Mouse (Mus musculus): ENCODE results near the gene Igsf21. TPM values are rescaled to one million over a fixed set of nuclear protein-coding genes. Genes with fewer than 3 reads are reported as not detected.

Igsf21 gene
- polyA plus RNA-seq, 1 experiment from 2014 or later: 0.11 TPM

- no peak overlapping the region for H3K27ac ChIP-seq
- H3K4me1 ChIP-seq: peaks cover 8% of the 10 kb centered on the region
- no peak for DNase-seq (ENCODE audit: low spot score)
- 63% methylated on average over 8 of the region's 8 CpGs for WGBS
- peaks cover 3% of the 10 kb centered on the region; the same call in 1 of the 2 replicates for H3K27me3 ChIP-seq (ENCODE audit: low read depth, poor library complexity, severe bottlenecking)
- no peak overlapping the region for H3K4me3 ChIP-seq
- H3K9me3 ChIP-seq (replicated peaks): no peaks in the 10 kb centered on the region
- no peaks in the 10 kb centered on the region for H3K36me3 ChIP-seq
Measured at GRCm38 (mm10) chr4:139995659-139996058, 250.9 kb downstream of the Igsf21 start.

GRCm38 (mm10) chr4:139993111-139993755 lies 253.4 kb downstream of the Igsf21 start:
- no peaks in the 10 kb centered on the region for H3K9me3 ChIP-seq (replicated peaks)
- no peaks in the 10 kb centered on the region for H3K36me3 ChIP-seq
- peaks cover 8% of the 10 kb centered on the region for H3K4me1 ChIP-seq
- no peaks in the 10 kb centered on the region for H3K27me3 ChIP-seq (ENCODE audit: low read depth, poor library complexity, severe bottlenecking)
- H3K27ac ChIP-seq: 0 out of 2 replicates have a peak overlapping the region, but pooled peaks have one; percentile 36
- 14% methylated on average over 16 of the region's 16 CpGs for WGBS
- H3K4me3 ChIP-seq: peak overlapping the region; percentile 21
- DNase-seq (ENCODE audit: low spot score): no peak

DNA sequence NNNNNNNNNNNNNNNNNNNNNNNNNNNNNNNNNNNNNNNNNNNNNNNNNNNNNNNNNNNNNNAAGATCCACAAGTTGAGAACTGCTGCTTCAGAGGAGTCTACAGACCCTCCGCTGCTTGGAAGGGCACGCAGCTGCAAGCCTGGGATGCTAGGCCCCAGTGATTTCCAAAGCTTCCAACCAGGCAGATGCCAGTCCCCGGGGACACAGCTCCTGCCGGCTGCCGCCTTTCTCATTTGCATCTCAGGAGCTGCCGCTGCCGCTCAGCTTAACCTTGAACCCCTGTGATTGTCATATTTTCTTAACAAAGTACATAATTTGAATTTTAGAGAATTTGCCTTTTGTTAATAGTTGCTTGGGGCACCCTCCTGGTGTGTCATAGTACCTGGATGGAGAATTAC lies 259.7 kb downstream of the Igsf21 start:
- H3K27me3 ChIP-seq (ENCODE audit: low read depth, poor library complexity, severe bottlenecking): peaks cover 18% of the 10 kb centered on the region
- no peaks in the 10 kb centered on the region for H3K36me3 ChIP-seq

GRCm38 (mm10) chr4:139978716-139979115 lies 267.9 kb downstream of the Igsf21 start:
- H3K36me3 ChIP-seq: no peaks in the 10 kb centered on the region
- WGBS: 50% methylated on average over 5 of the region's 5 CpGs
- DNase-seq (ENCODE audit: low spot score): no peak
- no peak overlapping the region for H3K27ac ChIP-seq
- H3K27me3 ChIP-seq (ENCODE audit: low read depth, poor library complexity, severe bottlenecking): peaks cover 11% of the 10 kb centered on the region; the same call in 1 of the 2 replicates
- H3K9me3 ChIP-seq (replicated peaks): no peaks in the 10 kb centered on the region
- H3K4me3 ChIP-seq: no peak overlapping the region
- peaks cover 27% of the 10 kb centered on the region for H3K4me1 ChIP-seq

More for the DNA sequence above, 259.7 kb downstream of the Igsf21 start:
- no peak overlapping the region for H3K4me3 ChIP-seq
- no peaks in the 10 kb centered on the region for H3K9me3 ChIP-seq (replicated peaks)
- 37% methylated on average over 7 of the region's 7 CpGs for WGBS
- DNase-seq (ENCODE audit: low spot score): no peak
- peaks cover 6% of the 10 kb centered on the region for H3K4me1 ChIP-seq
- no peak overlapping the region for H3K27ac ChIP-seq

DNA sequence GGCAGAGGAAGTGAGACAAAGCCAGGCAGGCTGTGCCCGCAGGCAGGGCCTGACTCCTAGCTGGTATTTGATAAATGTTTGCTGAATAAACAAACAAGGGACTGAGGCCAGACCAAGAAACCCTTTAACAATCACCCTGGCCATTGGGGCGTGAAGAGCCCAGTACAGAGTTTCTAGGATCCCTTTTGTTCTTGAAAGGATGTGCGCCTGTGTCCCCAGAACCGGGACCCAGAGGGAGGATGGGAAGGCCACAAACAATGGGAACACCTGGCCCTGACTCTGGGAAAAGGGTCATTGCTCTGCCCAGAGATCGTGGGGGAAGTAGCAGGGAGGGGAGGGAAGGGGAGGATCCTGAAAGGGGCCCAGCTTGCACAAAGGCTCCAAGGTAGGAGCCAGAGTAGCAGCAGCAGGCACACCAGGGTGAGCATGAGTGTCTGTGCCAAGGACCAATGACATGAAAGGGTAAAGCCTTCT lies 269.2 kb downstream of the Igsf21 start:
- H3K27me3 ChIP-seq (ENCODE audit: low read depth, poor library complexity, severe bottlenecking): peaks cover 11% of the 10 kb centered on the region; the same call in 1 of the 2 replicates
- no peaks in the 10 kb centered on the region for H3K36me3 ChIP-seq
- 25% methylated on average over 5 of the region's 5 CpGs for WGBS
- no peak for DNase-seq (ENCODE audit: low spot score)
- peaks cover 26% of the 10 kb centered on the region for H3K4me1 ChIP-seq
- peak overlapping the region; percentile 5; the same call in 1 of the 2 replicates for H3K27ac ChIP-seq
- no peak overlapping the region for H3K4me3 ChIP-seq
- H3K9me3 ChIP-seq (replicated peaks): no peaks in the 10 kb centered on the region
